Mouse (Mus musculus): Measurements from ENCODE around the gene Hoxd12. TPM values are rescaled to one million over a fixed set of nuclear protein-coding genes. Genes with fewer than 3 reads are reported as not detected.

The Hoxd12 gene
- polyA plus RNA-seq, 1 experiment = not detected

DNA sequence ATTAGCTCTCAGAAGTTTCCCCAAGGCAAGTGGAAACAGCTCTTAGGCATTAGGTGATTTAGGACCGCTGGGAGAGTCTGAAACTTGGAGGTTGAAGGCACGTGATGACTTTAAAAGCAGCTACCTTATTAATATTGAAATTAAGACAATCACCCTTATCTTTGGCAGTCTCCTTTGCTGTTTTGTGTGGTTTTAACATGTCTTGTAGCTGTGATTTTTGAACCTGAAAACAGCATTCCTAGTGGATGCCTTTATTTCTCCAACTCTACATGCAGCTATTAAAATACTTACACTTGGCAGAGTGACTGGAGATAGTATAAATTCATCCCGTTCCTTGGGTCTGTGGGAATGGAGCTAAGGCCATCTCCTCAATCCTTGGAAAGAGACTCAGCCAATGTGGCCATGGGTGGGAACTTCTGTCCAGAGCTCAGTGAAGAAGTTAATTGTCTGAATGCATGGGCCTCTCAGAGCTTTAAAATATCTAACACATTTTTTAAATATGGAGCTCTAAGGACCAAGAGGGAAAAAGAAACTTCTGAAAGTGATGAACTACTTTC lies 4.1 kb upstream of the Hoxd12 start:
- Histone ChIP-seq H3K4me3 (ENCODE audit: low read depth, low read length) (no peak overlapping the region), H3K36me3 (ENCODE audit: control insufficient read depth, insufficient read depth, low read length) (no peaks in the 10 kb centered on the region), H3K4me1 (ENCODE audit: control insufficient read depth, insufficient read depth, insufficient read length, low read length) (peaks cover 10% of the 10 kb centered on the region), H3K27me3 (ENCODE audit: control insufficient read depth, insufficient read depth, low read length) (peaks cover 84% of the 10 kb centered on the region), H3K27ac (ENCODE audit: insufficient read depth, low read depth, low read length) (no peak overlapping the region)
- TF ChIP-seq POLR2A (IDR thresholded peaks at IDR 0.05; ENCODE audit: low read depth, low read length) (no peak), CTCF (IDR thresholded peaks at IDR 0.05; ENCODE audit: extremely low read depth, insufficient read length, insufficient replicate concordance, low read depth, low read length) (no peak)
- WGBS = 7% methylated on average over 3 of the region's 3 CpGs

GRCm38 (mm10) chr2:74671847-74672246 lies 3.0 kb upstream of the Hoxd12 start:
- peaks cover 10% of the 10 kb centered on the region for H3K4me1 ChIP-seq (ENCODE audit: control insufficient read depth, insufficient read depth, insufficient read length, low read length)
- no peaks in the 10 kb centered on the region for H3K36me3 ChIP-seq (ENCODE audit: control insufficient read depth, insufficient read depth, low read length)
- H3K27me3 ChIP-seq (ENCODE audit: control insufficient read depth, insufficient read depth, low read length) = peaks cover 87% of the 10 kb centered on the region
- H3K4me3 ChIP-seq (ENCODE audit: low read depth, low read length) = no peak overlapping the region
- 18% methylated on average over 5 of the region's 5 CpGs for WGBS
- no peak for TF ChIP-seq POLR2A (IDR thresholded peaks at IDR 0.05; ENCODE audit: low read depth, low read length)
- TF ChIP-seq CTCF (IDR thresholded peaks at IDR 0.05; ENCODE audit: extremely low read depth, insufficient read length, insufficient replicate concordance, low read depth, low read length) = no peak
- H3K27ac ChIP-seq (ENCODE audit: insufficient read depth, low read depth, low read length) = no peak overlapping the region

- TF ChIP-seq CTCF (IDR thresholded peaks at IDR 0.05; ENCODE audit: extremely low read depth, insufficient read length, insufficient replicate concordance, low read depth, low read length) (peak; percentile 67), POLR2A (IDR thresholded peaks at IDR 0.05; ENCODE audit: low read depth, low read length) (no peak)
- Histone ChIP-seq H3K27me3 (ENCODE audit: control insufficient read depth, insufficient read depth, low read length) (peaks cover 84% of the 10 kb centered on the region), H3K27ac (ENCODE audit: insufficient read depth, low read depth, low read length) (no peak overlapping the region), H3K36me3 (ENCODE audit: control insufficient read depth, insufficient read depth, low read length) (no peaks in the 10 kb centered on the region), H3K4me1 (ENCODE audit: control insufficient read depth, insufficient read depth, insufficient read length, low read length) (peaks cover 10% of the 10 kb centered on the region), H3K4me3 (ENCODE audit: low read depth, low read length) (peak overlapping the region; percentile 54)
- WGBS = 9% methylated on average over 40 of the region's 40 CpGs
Observed at GRCm38 (mm10) chr2:74672481-74673362, 2.1 kb upstream of the Hoxd12 start.

- peaks cover 83% of the 10 kb centered on the region for H3K27me3 ChIP-seq (ENCODE audit: control insufficient read depth, insufficient read depth, low read length)
- 5% methylated on average over 24 of the region's 24 CpGs for WGBS
- TF ChIP-seq CTCF (IDR thresholded peaks at IDR 0.05; ENCODE audit: extremely low read depth, insufficient read length, insufficient replicate concordance, low read depth, low read length) = no peak
- no peak for TF ChIP-seq POLR2A (IDR thresholded peaks at IDR 0.05; ENCODE audit: low read depth, low read length)
- H3K4me3 ChIP-seq (ENCODE audit: low read depth, low read length) = no peak overlapping the region
- peaks cover 4% of the 10 kb centered on the region; the same call in 1 of the 2 replicates for H3K4me1 ChIP-seq (ENCODE audit: control insufficient read depth, insufficient read depth, insufficient read length, low read length)
- no peaks in the 10 kb centered on the region for H3K36me3 ChIP-seq (ENCODE audit: control insufficient read depth, insufficient read depth, low read length)
- no peak overlapping the region for H3K27ac ChIP-seq (ENCODE audit: insufficient read depth, low read depth, low read length)
Observed at GRCm38 (mm10) chr2:74673835-74674425, 883 bp upstream of the Hoxd12 start.

- H3K36me3 ChIP-seq (ENCODE audit: control insufficient read depth, insufficient read depth, low read length) = no peaks in the 10 kb centered on the region
- H3K4me1 ChIP-seq (ENCODE audit: control insufficient read depth, insufficient read depth, insufficient read length, low read length) = peaks cover 6% of the 10 kb centered on the region; the same call in 1 of the 2 replicates
- peaks cover 86% of the 10 kb centered on the region for H3K27me3 ChIP-seq (ENCODE audit: control insufficient read depth, insufficient read depth, low read length)
- no peak for TF ChIP-seq POLR2A (IDR thresholded peaks at IDR 0.05; ENCODE audit: low read depth, low read length)
- no peak for TF ChIP-seq CTCF (IDR thresholded peaks at IDR 0.05; ENCODE audit: extremely low read depth, insufficient read length, insufficient replicate concordance, low read depth, low read length)
- H3K4me3 ChIP-seq (ENCODE audit: low read depth, low read length) = no peak overlapping the region
- no peak overlapping the region for H3K27ac ChIP-seq (ENCODE audit: insufficient read depth, low read depth, low read length)
- whole genome bisulfite sequencing = 13% methylated on average over 24 of the region's 24 CpGs
Observed at GRCm38 (mm10) chr2:74675666-74676282, 961 bp downstream of the Hoxd12 start.

DNA sequence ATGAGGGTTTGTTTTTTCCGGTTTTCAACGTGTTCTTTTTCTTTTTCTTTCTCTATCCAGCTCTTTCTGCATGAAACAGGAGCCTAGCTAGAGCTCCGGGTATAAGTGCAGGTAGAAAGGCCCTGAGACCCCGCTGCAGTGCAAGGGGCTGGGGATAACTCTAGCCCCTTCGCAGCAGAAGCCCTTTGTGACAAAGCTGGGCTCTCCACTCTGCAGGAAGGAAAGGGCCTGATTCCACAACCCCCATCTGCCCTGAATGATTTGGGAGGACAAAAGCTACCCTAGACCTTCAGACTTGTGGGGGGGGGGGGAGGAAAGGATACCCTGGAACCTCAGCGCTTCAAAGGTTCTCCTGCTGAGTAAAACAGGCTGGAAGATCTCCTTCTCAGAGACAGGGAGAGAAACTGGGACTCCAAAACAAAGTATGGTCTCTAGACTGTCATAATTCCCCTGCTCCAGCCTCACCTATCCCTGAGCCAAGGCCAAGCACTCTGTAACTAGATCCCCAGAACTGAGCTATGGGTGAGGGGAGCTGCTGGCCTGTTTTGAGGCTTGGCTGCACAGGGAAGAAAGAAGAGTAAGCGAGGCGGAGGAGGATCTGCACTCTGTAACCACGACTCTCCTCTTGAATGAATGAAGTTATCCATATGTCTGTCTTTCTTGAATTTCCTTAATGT lies 1.7 kb downstream of the Hoxd12 start:
- Histone ChIP-seq H3K4me1 (ENCODE audit: control insufficient read depth, insufficient read depth, insufficient read length, low read length) (peaks cover 6% of the 10 kb centered on the region; the same call in 1 of the 2 replicates), H3K27ac (ENCODE audit: insufficient read depth, low read depth, low read length) (no peak overlapping the region), H3K36me3 (ENCODE audit: control insufficient read depth, insufficient read depth, low read length) (no peaks in the 10 kb centered on the region), H3K27me3 (ENCODE audit: control insufficient read depth, insufficient read depth, low read length) (peaks cover 92% of the 10 kb centered on the region), H3K4me3 (ENCODE audit: low read depth, low read length) (no peak overlapping the region)
- 9% methylated on average over 9 of the region's 9 CpGs for WGBS
- TF ChIP-seq POLR2A (IDR thresholded peaks at IDR 0.05; ENCODE audit: low read depth, low read length) (no peak), CTCF (IDR thresholded peaks at IDR 0.05; ENCODE audit: extremely low read depth, insufficient read length, insufficient replicate concordance, low read depth, low read length) (no peak)
